Mouse (Mus musculus): ENCODE data around the gene Ocrl. TPM values are rescaled to one million over a fixed set of nuclear protein-coding genes. Genes with fewer than 3 reads are reported as not detected.

The Ocrl gene
- polyA plus RNA-seq, 1 experiment from 2014 or later, result 23.0 TPM

GRCm38 (mm10) chrX:47992606-47993005 is 80.4 kb downstream of the Ocrl start:
- no peak overlapping the region; the same call in 1 of the 2 replicates for H3K4me2 ChIP-seq (replicated peaks)
- H3K4me3 ChIP-seq, result no peak overlapping the region
- WGBS, result 23% methylated on average over 8 of the region's 8 CpGs
- no peaks in the 10 kb centered on the region for H3K9me3 ChIP-seq
- H3K9ac ChIP-seq, result no peak overlapping the region
- no peak for ATAC-seq (ENCODE audit: low FRiP score, low read depth)
- H3K36me3 ChIP-seq, result no peaks in the 10 kb centered on the region
- no peaks in the 10 kb centered on the region for H3K27me3 ChIP-seq (replicated peaks)
- H3K27ac ChIP-seq, result no peak overlapping the region
- H3K4me1 ChIP-seq, result no peaks in the 10 kb centered on the region

DNA sequence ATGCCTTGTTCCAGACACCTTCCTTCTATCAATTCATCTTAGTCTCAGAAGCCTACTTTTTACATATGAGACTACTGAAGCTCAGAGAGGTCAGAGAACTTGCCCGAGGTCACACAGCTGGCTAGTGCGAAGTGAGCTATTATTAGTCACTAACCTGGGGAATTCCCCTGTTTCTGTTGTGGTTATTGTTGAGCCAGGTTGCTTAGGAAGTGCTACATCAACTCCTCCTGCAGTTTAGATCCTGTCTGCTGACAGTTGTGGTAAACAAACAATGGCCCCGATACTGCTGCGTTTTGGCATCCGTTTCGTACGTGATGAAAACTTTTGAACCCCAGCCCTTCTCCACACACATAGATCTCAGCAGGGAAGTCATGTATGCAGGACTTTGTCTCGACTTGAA is 86.2 kb downstream of the Ocrl start:
- H3K9me3 ChIP-seq, result no peaks in the 10 kb centered on the region
- ATAC-seq (ENCODE audit: low FRiP score, low read depth), result no peak
- H3K36me3 ChIP-seq, result no peaks in the 10 kb centered on the region
- H3K4me1 ChIP-seq, result no peaks in the 10 kb centered on the region
- H3K27ac ChIP-seq, result no peak overlapping the region
- no peaks in the 10 kb centered on the region for H3K27me3 ChIP-seq (replicated peaks)
- H3K4me3 ChIP-seq, result no peak overlapping the region
- 84% methylated on average over 8 of the region's 8 CpGs for WGBS
- H3K9ac ChIP-seq, result no peak overlapping the region
- no peak overlapping the region for H3K4me2 ChIP-seq (replicated peaks)

GRCm38 (mm10) chrX:48001151-48001550 is 89.0 kb downstream of the Ocrl start:
- Histone ChIP-seq H3K36me3 (no peaks in the 10 kb centered on the region), H3K4me1 (no peaks in the 10 kb centered on the region), H3K4me3 (no peak overlapping the region), H3K9ac (no peak overlapping the region), H3K27ac (no peak overlapping the region), H3K4me2 (replicated peaks) (no peak overlapping the region), H3K27me3 (replicated peaks) (no peaks in the 10 kb centered on the region), H3K9me3 (no peaks in the 10 kb centered on the region)
- ATAC-seq (ENCODE audit: low FRiP score, low read depth), result no peak
- WGBS, result 81% methylated on average over 7 of the region's 7 CpGs

DNA sequence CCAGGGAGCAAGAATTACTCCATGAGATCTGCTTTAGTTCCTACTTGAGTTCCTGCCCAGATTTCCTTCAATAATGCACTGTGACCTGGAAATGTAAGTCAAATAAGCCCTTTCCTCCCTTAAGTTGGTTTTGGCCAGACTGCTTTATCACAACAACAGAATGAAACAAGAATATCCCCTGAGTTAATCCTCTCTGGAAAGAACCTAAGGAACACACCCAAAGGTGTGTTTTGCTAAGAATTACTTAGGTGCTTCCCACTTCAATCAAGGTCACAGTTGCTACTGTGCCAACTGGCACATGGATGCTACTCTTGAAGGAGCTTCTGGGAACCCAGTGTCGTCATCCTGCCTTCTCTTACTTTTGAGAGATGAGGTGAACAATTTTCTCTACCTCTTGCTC is 92.6 kb downstream of the Ocrl start:
- Histone ChIP-seq H3K4me2 (replicated peaks) (no peak overlapping the region), H3K36me3 (no peaks in the 10 kb centered on the region), H3K27ac (no peak overlapping the region), H3K4me3 (no peak overlapping the region), H3K9ac (no peak overlapping the region), H3K9me3 (no peaks in the 10 kb centered on the region), H3K27me3 (replicated peaks) (no peaks in the 10 kb centered on the region), H3K4me1 (no peaks in the 10 kb centered on the region)
- 79% methylated on average over 1 of the region's 1 CpGs for WGBS
- no peak for ATAC-seq (ENCODE audit: low FRiP score, low read depth)

GRCm38 (mm10) chrX:48006062-48006461 is 93.9 kb downstream of the Ocrl start:
- ATAC-seq (ENCODE audit: low FRiP score, low read depth), result no peak
- 59% methylated on average over 8 of the region's 8 CpGs for WGBS
- H3K9me3 ChIP-seq, result no peaks in the 10 kb centered on the region
- no peaks in the 10 kb centered on the region for H3K27me3 ChIP-seq (replicated peaks)
- no peaks in the 10 kb centered on the region for H3K4me1 ChIP-seq
- no peak overlapping the region for H3K27ac ChIP-seq
- no peaks in the 10 kb centered on the region for H3K36me3 ChIP-seq
- H3K4me3 ChIP-seq, result no peak overlapping the region
- no peak overlapping the region for H3K9ac ChIP-seq
- no peak overlapping the region for H3K4me2 ChIP-seq (replicated peaks)

DNA sequence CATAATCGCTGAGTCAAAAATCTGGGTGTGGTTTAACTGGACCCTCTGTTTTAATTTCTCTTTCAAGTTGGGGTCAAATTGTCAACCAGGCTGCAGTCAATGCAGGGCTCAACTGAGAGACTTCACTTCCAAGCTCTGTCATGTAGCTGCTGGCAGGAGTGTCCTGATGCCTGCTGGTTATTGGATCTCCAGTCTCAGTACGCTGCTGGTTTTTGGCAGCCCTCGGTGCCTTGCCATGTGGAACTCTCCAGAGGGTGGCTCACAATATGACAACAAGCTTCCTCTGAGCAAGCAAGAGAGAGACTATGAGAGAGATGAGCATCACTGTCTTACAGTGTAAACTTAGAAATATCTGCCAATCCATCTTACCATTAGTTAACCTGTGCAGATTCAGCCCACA is 99.5 kb downstream of the Ocrl start:
- Histone ChIP-seq H3K4me2 (replicated peaks) (no peak overlapping the region), H3K36me3 (no peaks in the 10 kb centered on the region), H3K27me3 (replicated peaks) (no peaks in the 10 kb centered on the region), H3K9ac (no peak overlapping the region), H3K27ac (no peak overlapping the region), H3K4me3 (no peak overlapping the region), H3K9me3 (no peaks in the 10 kb centered on the region), H3K4me1 (no peaks in the 10 kb centered on the region; the same call in 1 of the 2 replicates)
- 93% methylated on average over 3 of the region's 3 CpGs for WGBS
- no peak for ATAC-seq (ENCODE audit: low FRiP score, low read depth)

Other genes with a start within 250 kb of the Ocrl start
- 23.6 and 29.8 TPM in 2 replicates for gene Smarca1, start 19.4 kb upstream of the Ocrl start, polyA plus RNA-seq (2016; fragmentation: Nextera tagmentation; extraction: Ambion mirVana)
- gene Apln, start 122.5 kb downstream of the Ocrl start, polyA plus RNA-seq (2016; fragmentation: Nextera tagmentation; extraction: Ambion mirVana), result 3.6 and 3.7 TPM in 2 replicates
- gene Xpnpep2, start 196.3 kb downstream of the Ocrl start, polyA plus RNA-seq (2016; fragmentation: Nextera tagmentation; extraction: Ambion mirVana), result 0.79 and 0.82 TPM in 2 replicates
- 1.5 and 1.6 TPM in 2 replicates for gene Sash3, start 234.0 kb downstream of the Ocrl start, polyA plus RNA-seq (2016; fragmentation: Nextera tagmentation; extraction: Ambion mirVana)

Data from neural tube, embryonic 12.5 days (tissue).